Mouse (Mus musculus): ENCODE results near the gene Crk. TPM values are rescaled to one million over a fixed set of nuclear protein-coding genes. Genes with fewer than 3 reads are reported as not detected.

The Crk gene
- polyA plus RNA-seq (2015; fragmentation: Nextera tagmentation; extraction: Ambion mirVana) = 99.6 and 101 TPM in 2 replicates

DNA sequence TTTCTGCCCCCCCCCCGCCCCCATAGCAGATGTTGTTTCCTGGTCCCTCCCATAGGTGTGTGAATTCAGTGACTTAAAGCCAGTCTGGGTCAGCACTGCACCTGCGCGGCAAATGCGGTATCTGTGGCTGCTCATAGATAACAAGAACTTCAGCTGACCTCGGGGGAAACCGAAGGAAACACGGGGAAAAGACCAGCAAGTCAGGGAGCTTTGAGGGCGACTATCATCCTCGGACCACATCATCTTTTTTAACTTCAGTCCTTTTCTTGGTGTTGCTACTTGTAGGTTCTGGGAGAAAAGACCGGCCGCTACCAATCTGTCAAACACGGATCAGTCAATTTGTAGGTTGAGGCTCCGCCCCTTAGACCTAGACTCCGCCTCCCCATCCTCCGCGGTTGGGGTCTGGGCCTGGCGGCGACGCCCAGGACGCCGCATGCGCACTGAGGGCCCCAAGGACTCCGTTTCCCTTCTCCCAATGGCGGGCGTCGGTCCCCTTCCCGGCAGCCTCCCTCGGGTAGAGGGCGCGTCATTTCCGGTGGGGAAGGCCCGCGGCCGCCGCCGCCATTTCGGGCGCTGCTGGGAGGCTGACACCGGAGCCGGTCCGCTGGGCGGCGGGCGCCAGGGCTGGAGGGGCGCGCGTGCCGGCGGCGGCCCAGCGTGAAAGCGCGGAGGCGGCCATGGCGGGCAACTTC lies at the start of gene Crk:
Crk (plus strand) TSS at position 513 of the 692 bp plus-strand sequence.
- under 1% methylated on average over 55 of the region's 55 CpGs for WGBS
- Histone ChIP-seq H3K27me3 (ENCODE audit: control insufficient read depth, insufficient read depth, low read length) (no peaks in the 10 kb centered on the region), H3K4me2 (ENCODE audit: low read depth, low read length) (peak within 1 kb of the TSS; percentile 92), H3K9ac (ENCODE audit: low read length) (peak within 1 kb of the TSS; percentile 100), H3K9me3 (replicated peaks; ENCODE audit: control insufficient read depth, low read length) (no peaks in the 10 kb centered on the region), H3K27ac (ENCODE audit: low read length) (peak within 1 kb of the TSS; percentile 98), H3K4me1 (ENCODE audit: control insufficient read depth, insufficient read depth, low read length) (peaks cover 20% of the 10 kb centered on the region), H3K36me3 (ENCODE audit: control insufficient read depth, insufficient read depth) (peaks cover 6% of the 10 kb centered on the region; the same call in 1 of the 2 replicates), H3K4me3 (ENCODE audit: low read length) (peak within 1 kb of the TSS; percentile 99)
- ATAC-seq (replicated peaks; ENCODE audit: extremely low read depth, insufficient read depth, low FRiP score) = peak; percentile 98

DNA sequence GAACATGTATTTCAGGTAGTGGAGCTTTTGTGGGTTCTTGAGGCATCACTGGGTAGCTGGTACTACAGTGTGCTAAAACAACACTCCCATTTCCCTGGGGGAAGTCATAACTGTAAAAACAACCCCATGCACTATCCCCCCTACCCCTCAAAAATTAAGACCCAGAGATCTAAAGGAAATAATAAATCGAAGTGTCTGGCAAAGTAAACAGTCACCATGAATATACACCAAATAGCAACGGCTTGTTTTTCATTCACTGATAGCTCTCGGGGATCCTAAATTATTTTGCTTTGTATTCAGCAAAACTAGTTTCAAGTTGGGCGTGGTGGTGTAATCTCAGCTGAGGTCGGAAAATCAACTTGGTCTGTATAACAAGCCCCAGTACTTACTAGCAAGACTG lies 49.0 kb upstream of the Crk start:
- H3K36me3 ChIP-seq (ENCODE audit: control insufficient read depth, insufficient read depth) = peaks cover 27% of the 10 kb centered on the region
- ATAC-seq (replicated peaks; ENCODE audit: extremely low read depth, insufficient read depth, low FRiP score) = no peak

DNA sequence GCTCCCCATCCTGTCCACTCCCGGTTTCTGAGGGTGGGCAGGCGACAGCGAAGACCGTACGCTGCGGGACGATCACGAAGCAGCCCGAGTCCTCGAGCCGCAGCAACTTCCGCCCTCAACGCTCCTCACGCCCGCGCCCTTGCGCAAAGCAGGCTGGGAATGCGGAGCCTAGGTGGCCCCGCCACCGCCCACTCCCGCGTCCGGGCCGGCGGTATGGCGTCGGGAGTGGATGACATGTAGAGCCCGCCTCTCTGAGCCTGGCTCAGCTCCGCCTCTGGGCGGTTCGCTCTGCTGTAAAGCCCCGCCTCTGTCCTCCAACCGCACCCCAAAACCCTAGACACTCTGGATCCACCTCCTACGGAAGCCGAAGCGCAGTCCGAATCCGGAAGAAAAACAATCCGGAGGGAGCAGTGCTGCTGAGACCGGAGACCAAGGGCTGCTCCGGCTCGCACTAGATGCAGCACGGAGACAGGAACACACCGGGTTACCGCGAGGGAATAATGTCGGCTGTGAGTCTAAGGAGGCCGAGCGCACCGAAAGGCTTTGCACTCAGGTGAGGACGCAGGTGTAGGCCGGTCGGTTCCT lies 48.3 kb upstream of the Crk start, which contains the start of gene Inpp5k:
Inpp5k (plus strand) TSS at position 344 of the 585 bp plus-strand sequence.
- under 1% methylated on average over 53 of the region's 53 CpGs for WGBS
- Histone ChIP-seq H3K4me2 (ENCODE audit: low read depth, low read length) (peak within 1 kb of the TSS; percentile 95), H3K27ac (ENCODE audit: low read length) (peak within 1 kb of the TSS; percentile 94), H3K9me3 (replicated peaks; ENCODE audit: control insufficient read depth, low read length) (no peaks in the 10 kb centered on the region), H3K4me3 (ENCODE audit: low read length) (peak within 1 kb of the TSS; percentile 91), H3K36me3 (ENCODE audit: control insufficient read depth, insufficient read depth) (peaks cover 24% of the 10 kb centered on the region), H3K27me3 (ENCODE audit: control insufficient read depth, insufficient read depth, low read length) (no peaks in the 10 kb centered on the region), H3K9ac (ENCODE audit: low read length) (peak within 1 kb of the TSS; percentile 84), H3K4me1 (ENCODE audit: control insufficient read depth, insufficient read depth, low read length) (peaks cover 18% of the 10 kb centered on the region)
- ATAC-seq (replicated peaks; ENCODE audit: extremely low read depth, insufficient read depth, low FRiP score) = peak; percentile 98

More for the DNA sequence above, 49.0 kb upstream of the Crk start:
- Histone ChIP-seq H3K27me3 (ENCODE audit: control insufficient read depth, insufficient read depth, low read length) (no peaks in the 10 kb centered on the region), H3K9me3 (replicated peaks; ENCODE audit: control insufficient read depth, low read length) (no peaks in the 10 kb centered on the region), H3K4me2 (ENCODE audit: low read depth, low read length) (peak overlapping the region; percentile 95), H3K4me3 (ENCODE audit: low read length) (peak overlapping the region; percentile 91), H3K27ac (ENCODE audit: low read length) (peak overlapping the region; percentile 94), H3K4me1 (ENCODE audit: control insufficient read depth, insufficient read depth, low read length) (peaks cover 18% of the 10 kb centered on the region), H3K9ac (ENCODE audit: low read length) (peak overlapping the region; percentile 84)
- 12% methylated on average over 5 of the region's 5 CpGs for WGBS

DNA sequence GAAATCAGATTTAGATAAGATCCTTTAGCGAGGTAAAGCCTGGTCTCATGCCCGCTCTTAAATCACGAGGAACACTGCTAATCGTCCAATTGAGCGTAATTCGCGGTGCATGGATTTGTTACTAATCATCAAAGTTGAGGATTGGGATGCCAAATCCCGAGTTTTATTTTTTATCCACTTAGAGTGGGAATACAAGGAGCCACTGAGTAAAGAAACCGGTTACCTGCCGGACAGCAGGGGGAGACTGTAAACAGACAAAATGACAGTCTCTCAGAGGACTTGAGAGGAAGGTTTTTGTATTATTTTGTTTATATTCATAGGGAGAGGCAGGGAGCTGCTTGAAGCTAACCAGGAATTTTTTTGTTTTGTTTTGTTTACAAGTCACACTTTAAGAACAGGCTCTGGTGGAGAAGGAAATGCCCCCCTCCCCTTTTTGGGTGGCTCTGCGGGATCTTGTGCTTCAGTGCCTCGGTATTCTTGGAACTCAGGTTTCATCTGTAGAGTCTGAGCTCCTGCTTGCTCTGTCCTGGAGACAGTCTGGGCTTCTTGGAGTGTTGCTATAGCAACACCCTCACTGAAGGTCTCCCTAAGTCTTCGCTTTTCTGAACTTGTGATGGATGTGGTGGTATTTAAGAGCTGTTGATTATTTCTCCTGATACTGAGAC lies 47.4 kb upstream of the Crk start:
- Histone ChIP-seq H3K9me3 (replicated peaks; ENCODE audit: control insufficient read depth, low read length) (no peaks in the 10 kb centered on the region), H3K36me3 (ENCODE audit: control insufficient read depth, insufficient read depth) (peaks cover 17% of the 10 kb centered on the region), H3K4me2 (ENCODE audit: low read depth, low read length) (peak overlapping the region; percentile 95), H3K4me3 (ENCODE audit: low read length) (peak overlapping the region; percentile 91), H3K27me3 (ENCODE audit: control insufficient read depth, insufficient read depth, low read length) (no peaks in the 10 kb centered on the region), H3K4me1 (ENCODE audit: control insufficient read depth, insufficient read depth, low read length) (peaks cover 18% of the 10 kb centered on the region), H3K9ac (ENCODE audit: low read length) (peak overlapping the region; percentile 84), H3K27ac (ENCODE audit: low read length) (peak overlapping the region; percentile 14; the same call in 1 of the 2 replicates)
- WGBS = 8% methylated on average over 13 of the region's 13 CpGs
- ATAC-seq (replicated peaks; ENCODE audit: extremely low read depth, insufficient read depth, low FRiP score) = no peak

DNA sequence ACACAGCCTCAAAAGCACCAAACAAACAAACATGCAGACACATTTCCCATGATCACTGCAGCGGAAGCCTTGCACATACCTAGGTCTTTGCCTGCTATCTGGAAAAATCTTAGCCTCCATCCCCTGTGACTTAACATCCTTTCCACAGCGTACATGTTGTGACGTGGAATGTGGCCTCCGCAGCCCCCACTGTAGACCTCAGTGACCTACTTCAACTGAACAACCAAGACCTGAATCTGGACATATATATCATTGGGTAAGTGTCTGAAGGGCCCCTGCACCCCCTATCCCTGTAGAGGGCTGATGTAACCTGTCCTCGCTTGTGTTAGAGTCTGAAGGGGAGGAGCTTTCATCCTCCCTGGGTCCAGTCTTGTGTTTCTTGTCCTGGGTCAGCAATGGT lies 46.1 kb upstream of the Crk start:
- peaks cover 20% of the 10 kb centered on the region for H3K36me3 ChIP-seq (ENCODE audit: control insufficient read depth, insufficient read depth)

DNA sequence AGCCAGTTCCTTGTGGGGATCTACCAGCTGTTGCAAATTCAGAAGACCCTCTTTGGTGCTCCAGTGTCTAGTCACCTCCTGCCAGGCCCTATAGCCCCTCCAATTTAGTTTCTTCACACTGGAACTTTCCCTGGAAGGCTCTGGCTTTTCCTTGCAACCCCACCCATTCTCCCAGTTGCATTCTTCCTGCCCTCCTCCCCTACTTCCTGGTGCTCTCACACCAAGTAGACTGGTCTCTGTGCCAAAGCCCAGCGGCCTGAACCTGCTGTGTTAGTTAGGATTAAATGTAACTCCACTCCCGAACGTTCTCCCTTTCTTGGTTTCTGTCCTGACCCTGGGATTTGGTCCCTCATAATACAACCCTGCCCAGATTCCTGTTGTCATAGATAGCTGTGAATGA lies 44.3 kb upstream of the Crk start:
- Histone ChIP-seq H3K9ac (ENCODE audit: low read length) (no peak overlapping the region), H3K4me1 (ENCODE audit: control insufficient read depth, insufficient read depth, low read length) (peaks cover 15% of the 10 kb centered on the region), H3K9me3 (replicated peaks; ENCODE audit: control insufficient read depth, low read length) (no peaks in the 10 kb centered on the region), H3K36me3 (ENCODE audit: control insufficient read depth, insufficient read depth) (peaks cover 21% of the 10 kb centered on the region), H3K27ac (ENCODE audit: low read length) (peak overlapping the region; percentile 61), H3K4me2 (ENCODE audit: low read depth, low read length) (no peak overlapping the region), H3K4me3 (ENCODE audit: low read length) (no peak overlapping the region), H3K27me3 (ENCODE audit: control insufficient read depth, insufficient read depth, low read length) (no peaks in the 10 kb centered on the region)
- ATAC-seq (replicated peaks; ENCODE audit: extremely low read depth, insufficient read depth, low FRiP score) = no peak
- WGBS = 55% methylated on average over 3 of the region's 3 CpGs

More for the DNA sequence above, 46.1 kb upstream of the Crk start:
- Histone ChIP-seq H3K9ac (ENCODE audit: low read length) (no peak overlapping the region), H3K4me3 (ENCODE audit: low read length) (no peak overlapping the region), H3K27ac (ENCODE audit: low read length) (no peak overlapping the region), H3K27me3 (ENCODE audit: control insufficient read depth, insufficient read depth, low read length) (no peaks in the 10 kb centered on the region), H3K4me1 (ENCODE audit: control insufficient read depth, insufficient read depth, low read length) (peaks cover 18% of the 10 kb centered on the region), H3K4me2 (ENCODE audit: low read depth, low read length) (no peak overlapping the region), H3K9me3 (replicated peaks; ENCODE audit: control insufficient read depth, low read length) (no peaks in the 10 kb centered on the region)
- WGBS = 82% methylated on average over 5 of the region's 5 CpGs
- ATAC-seq (replicated peaks; ENCODE audit: extremely low read depth, insufficient read depth, low FRiP score) = no peak

DNA sequence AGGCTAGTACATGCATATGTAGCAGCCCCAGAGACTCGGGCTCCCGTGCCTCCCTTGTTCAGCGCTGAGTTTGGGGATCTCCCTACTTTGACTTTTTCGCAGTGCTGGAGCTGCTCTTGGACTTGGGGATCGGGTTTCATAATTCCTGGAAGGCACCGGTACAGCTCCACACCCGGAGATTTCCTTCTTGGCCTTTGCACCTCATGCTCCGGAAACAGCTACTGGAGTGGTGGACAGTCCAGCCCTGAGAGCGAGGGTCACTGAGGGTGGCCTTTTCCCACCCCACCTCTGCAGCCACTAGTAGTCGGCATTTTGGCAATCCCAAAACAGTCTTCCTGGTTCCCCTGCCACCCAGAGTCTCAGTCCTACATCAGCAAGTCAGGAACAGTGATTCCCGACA lies 43.7 kb upstream of the Crk start:
- WGBS = 61% methylated on average over 11 of the region's 11 CpGs
- ATAC-seq (replicated peaks; ENCODE audit: extremely low read depth, insufficient read depth, low FRiP score) = no peak
- H3K9me3 ChIP-seq (replicated peaks; ENCODE audit: control insufficient read depth, low read length) = no peaks in the 10 kb centered on the region
- H3K4me3 ChIP-seq (ENCODE audit: low read length) = no peak overlapping the region
- H3K4me2 ChIP-seq (ENCODE audit: low read depth, low read length) = no peak overlapping the region
- H3K36me3 ChIP-seq (ENCODE audit: control insufficient read depth, insufficient read depth) = peaks cover 21% of the 10 kb centered on the region
- no peaks in the 10 kb centered on the region for H3K27me3 ChIP-seq (ENCODE audit: control insufficient read depth, insufficient read depth, low read length)
- H3K9ac ChIP-seq (ENCODE audit: low read length) = no peak overlapping the region
- H3K4me1 ChIP-seq (ENCODE audit: control insufficient read depth, insufficient read depth, low read length) = peaks cover 9% of the 10 kb centered on the region
- peak overlapping the region; percentile 61 for H3K27ac ChIP-seq (ENCODE audit: low read length)

DNA sequence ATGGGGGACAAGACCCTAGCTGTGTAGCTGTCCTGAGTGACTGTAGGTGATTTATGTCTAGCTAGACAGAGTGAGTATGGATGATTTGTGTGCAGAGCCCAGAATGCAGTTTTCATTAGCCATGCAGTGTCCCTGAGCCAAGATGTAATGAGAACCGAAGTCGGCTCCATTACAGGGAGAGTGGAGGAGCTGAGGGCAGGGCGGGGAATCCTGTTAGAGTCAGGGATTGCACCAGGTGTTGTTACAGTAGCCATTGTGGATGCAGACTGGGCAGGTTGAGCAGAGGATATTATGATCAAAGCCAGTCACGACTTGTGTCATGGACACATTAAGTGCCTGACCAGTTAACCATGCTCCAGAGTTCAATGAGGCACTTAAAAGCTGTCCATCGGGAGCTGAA lies 35.7 kb upstream of the Crk start:
- peaks cover 12% of the 10 kb centered on the region for H3K4me1 ChIP-seq (ENCODE audit: control insufficient read depth, insufficient read depth, low read length)
- no peak for ATAC-seq (replicated peaks; ENCODE audit: extremely low read depth, insufficient read depth, low FRiP score)
- no peak overlapping the region for H3K9ac ChIP-seq (ENCODE audit: low read length)
- no peaks in the 10 kb centered on the region for H3K27me3 ChIP-seq (ENCODE audit: control insufficient read depth, insufficient read depth, low read length)
- H3K9me3 ChIP-seq (replicated peaks; ENCODE audit: control insufficient read depth, low read length) = no peaks in the 10 kb centered on the region
- peaks cover 3% of the 10 kb centered on the region; the same call in 1 of the 2 replicates for H3K36me3 ChIP-seq (ENCODE audit: control insufficient read depth, insufficient read depth)
- WGBS = 66% methylated on average over 5 of the region's 5 CpGs
- no peak overlapping the region for H3K4me3 ChIP-seq (ENCODE audit: low read length)
- H3K4me2 ChIP-seq (ENCODE audit: low read depth, low read length) = no peak overlapping the region
- H3K27ac ChIP-seq (ENCODE audit: low read length) = no peak overlapping the region

DNA sequence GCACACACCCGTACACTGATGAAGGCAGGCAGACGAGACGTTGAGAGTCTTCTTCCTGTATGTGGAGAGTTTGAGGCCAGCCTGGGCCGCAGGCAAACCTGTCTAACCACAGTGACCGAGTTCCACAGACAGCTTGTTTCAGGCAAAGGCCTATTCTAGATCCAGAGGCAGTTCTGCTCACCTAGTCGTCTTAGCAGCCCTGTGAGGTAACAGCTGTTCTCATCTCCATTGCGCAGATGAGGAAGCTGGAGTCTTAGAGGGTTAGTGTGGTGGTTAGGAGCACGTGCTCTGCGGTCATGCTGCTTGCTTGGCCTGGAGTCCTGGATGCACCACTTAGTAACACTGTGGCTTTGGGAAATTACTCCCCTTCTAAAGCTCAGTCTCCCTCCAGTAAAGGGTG lies 34.4 kb upstream of the Crk start:
- 74% methylated on average over 9 of the region's 9 CpGs for WGBS
- Histone ChIP-seq H3K9ac (ENCODE audit: low read length) (no peak overlapping the region), H3K27ac (ENCODE audit: low read length) (no peak overlapping the region), H3K4me2 (ENCODE audit: low read depth, low read length) (no peak overlapping the region), H3K4me3 (ENCODE audit: low read length) (no peak overlapping the region), H3K9me3 (replicated peaks; ENCODE audit: control insufficient read depth, low read length) (no peaks in the 10 kb centered on the region), H3K4me1 (ENCODE audit: control insufficient read depth, insufficient read depth, low read length) (peaks cover 22% of the 10 kb centered on the region), H3K36me3 (ENCODE audit: control insufficient read depth, insufficient read depth) (no peaks in the 10 kb centered on the region), H3K27me3 (ENCODE audit: control insufficient read depth, insufficient read depth, low read length) (no peaks in the 10 kb centered on the region)
- ATAC-seq (replicated peaks; ENCODE audit: extremely low read depth, insufficient read depth, low FRiP score) = no peak

Data from heart, embryonic 16.5 days (tissue).